ENCODE assay signal across 14 mouse cellular contexts in the genomic region with DNA sequence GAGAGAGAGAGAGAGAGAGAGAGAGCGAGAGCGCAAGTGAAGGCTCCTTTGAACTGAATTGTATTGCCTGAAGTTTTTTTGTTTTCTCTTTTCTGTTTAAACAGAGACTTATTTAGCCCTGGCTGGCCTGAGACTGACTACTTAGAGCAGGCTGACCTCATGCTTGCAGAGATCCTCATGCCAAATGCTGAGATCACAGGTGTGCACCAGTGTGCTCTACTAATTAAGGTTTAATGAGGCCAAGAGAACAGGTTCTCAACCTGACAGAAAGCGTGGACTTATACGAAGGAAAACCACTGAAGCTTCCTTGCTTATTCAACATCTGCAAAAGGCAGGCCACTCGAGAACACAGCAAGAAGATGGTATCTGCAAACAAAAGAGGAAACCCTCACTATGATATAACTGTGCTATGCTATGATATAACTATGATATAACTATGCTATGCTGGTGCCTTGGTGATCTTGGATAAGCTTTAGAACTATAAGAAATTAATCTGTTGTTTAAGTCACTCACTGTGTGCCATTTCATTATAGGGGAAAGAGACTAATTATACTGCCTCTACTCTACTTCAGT. TPM values are rescaled to one million over a fixed set of nuclear protein-coding genes. Genes with fewer than 3 reads are reported as not detected.
DNase-seq lines count a peak whose midpoint lies in the region; ATAC-seq and TF ChIP-seq lines count a peak whose summit lies in the region.
"Had no signal": no experiment of that assay in that cellular context is flagged by ENCODE, and none has a peak within 500 bp of the region (broad histone marks: within the 10 kb centered on the region; RNA-seq: fewer than 3 reads in every experiment).

No protein-coding gene starts in this region.

- H3K27ac ChIP-seq in forebrain, embryonic 12.5 days, result no peak overlapping the region
- no peak overlapping the region for H3K27ac ChIP-seq in forebrain, postnatal 0 days (ENCODE audit: low read depth, low read length)
- H3K27ac ChIP-seq: embryonic facial prominence, embryonic 15.5 days had no signal

- H3K9ac ChIP-seq in forebrain, embryonic 12.5 days, result no peak overlapping the region
- no peak overlapping the region for H3K9ac ChIP-seq in forebrain, postnatal 0 days
- H3K9ac ChIP-seq: embryonic facial prominence, embryonic 15.5 days had no signal

- H3K4me3 ChIP-seq in forebrain, embryonic 12.5 days (replicated peaks), result no peak overlapping the region
- H3K4me3 ChIP-seq in forebrain, postnatal 0 days (ENCODE audit: low read depth, low read length), result no peak overlapping the region
- H3K4me3 ChIP-seq in megakaryocyte, embryonic 14.5 days (replicated peaks), result peak overlapping the region; percentile 64
- H3K4me3 ChIP-seq: embryonic facial prominence, embryonic 15.5 days had no signal

- no peak overlapping the region for H3K4me2 ChIP-seq in forebrain, embryonic 12.5 days
- H3K4me2 ChIP-seq in forebrain, postnatal 0 days (ENCODE audit: low read depth), result no peak overlapping the region
- H3K4me2 ChIP-seq: embryonic facial prominence, embryonic 15.5 days; heart, embryonic 11.5 days; liver, embryonic 11.5 days had no signal

- H3K27me3 ChIP-seq in forebrain, embryonic 12.5 days, result no peaks in the 10 kb centered on the region
- no peaks in the 10 kb centered on the region for H3K27me3 ChIP-seq in forebrain, postnatal 0 days (ENCODE audit: insufficient read depth, low read length)
- no peaks in the 10 kb centered on the region for H3K27me3 ChIP-seq in megakaryocyte, embryonic 14.5 days (replicated peaks)
- H3K27me3 ChIP-seq: embryonic facial prominence, embryonic 15.5 days had no signal

- peaks cover 14% of the 10 kb centered on the region for H3K4me1 ChIP-seq in forebrain, embryonic 12.5 days
- no peaks in the 10 kb centered on the region for H3K4me1 ChIP-seq in forebrain, postnatal 0 days (ENCODE audit: insufficient read depth)
- H3K4me1 ChIP-seq in megakaryocyte, embryonic 14.5 days, result peaks cover 58% of the 10 kb centered on the region

- ATAC-seq in forebrain, embryonic 12.5 days (ENCODE audit: low FRiP score), result peak; percentile 30; the same call in 1 of the 2 replicates
- ATAC-seq in forebrain, postnatal 0 days, result no peak
- ATAC-seq in erythroid progenitor cell, adult 5-6 weeks (replicated peaks; ENCODE audit: low FRiP score, poor library complexity, severe bottlenecking), result no peak
- ATAC-seq: lung, postnatal 0 days had no signal

- whole genome bisulfite sequencing in forebrain, embryonic 12.5 days, result 44% methylated on average over 5 of the region's 5 CpGs
- 28% methylated on average over 5 of the region's 5 CpGs for WGBS in forebrain, postnatal 0 days

- H3K9me3 ChIP-seq in forebrain, embryonic 12.5 days, result no peaks in the 10 kb centered on the region
- no peaks in the 10 kb centered on the region for H3K9me3 ChIP-seq in forebrain, postnatal 0 days (ENCODE audit: low read length)
- no peaks in the 10 kb centered on the region for H3K9me3 ChIP-seq in megakaryocyte, embryonic 14.5 days
- H3K9me3 ChIP-seq: embryonic facial prominence, embryonic 15.5 days had no signal

- DNase-seq in forebrain, postnatal 0 days, result no peak
- peak; percentile 32 for DNase-seq in kidney, adult 9 months
- DNase-seq in kidney, postnatal 10 days, result no peak
- peak; percentile 60 to 76 for DNase-seq in cerebellum, adult 18-20 months
- DNase-seq in thymus, postnatal 36 days, result no peak
- DNase-seq: kidney, postnatal 4 days; spleen, adult 18-20 months had no signal

- no peak for TF ChIP-seq CTCF in forebrain, postnatal 0 days (IDR thresholded peaks at IDR 0.05; ENCODE audit: low read depth)

- H3K36me3 ChIP-seq in forebrain, embryonic 12.5 days (replicated peaks), result no peaks in the 10 kb centered on the region
- H3K36me3 ChIP-seq in forebrain, postnatal 0 days (ENCODE audit: insufficient read depth), result no peaks in the 10 kb centered on the region
- H3K36me3 ChIP-seq in megakaryocyte, embryonic 14.5 days (replicated peaks; ENCODE audit: low read length), result peaks cover 15% of the 10 kb centered on the region
- H3K36me3 ChIP-seq: embryonic facial prominence, embryonic 15.5 days had no signal

RNA-seq across cellular contexts. Expression of a gene that starts 16.3 kb away (rescaled TPM):
- 9.2 and 10.6 TPM in 2 replicates for polyA plus RNA-seq in forebrain, embryonic 12.5 days (2016; fragmentation: Nextera tagmentation; extraction: Ambion mirVana)
- 24.1 and 33.1 TPM in 2 replicates for total RNA-seq in forebrain, postnatal 0 days (2014; rRNA removed)
- polyA plus RNA-seq in forebrain, postnatal 0 days (2015; fragmentation: Nextera tagmentation; extraction: Ambion mirVana), result 2.0 and 5.1 TPM in 2 replicates
- 0.67 and 2.1 TPM in 2 replicates for polyA plus RNA-seq in megakaryocyte, embryonic 14.5 days (2012; ENCODE audit: insufficient read depth, low replicate concordance)
- total RNA-seq in erythroid progenitor cell, adult 5-6 weeks (2015; ENCODE audit: low replicate concordance), result 45.0 and 50.7 TPM in 2 replicates
- 36.1 TPM in 2 replicates for total RNA-seq in erythroid progenitor cell, adult 5-6 weeks (2017; ENCODE audit: low replicate concordance)

Comparison
In these comparisons a context has a peak if more than half of its experiments do, and no peak if none do; other contexts are left out.
1. DNase-seq: peak in kidney, adult 9 months (single experiment) and cerebellum, adult 18-20 months (2 of 2); none in forebrain, postnatal 0 days (single experiment), kidney, postnatal 10 days (single experiment) and thymus, postnatal 36 days (0 of 2).